Mouse (Mus musculus): ENCODE data around the gene Pth2r. TPM values are rescaled to one million over a fixed set of nuclear protein-coding genes. Genes with fewer than 3 reads are reported as not detected.

Pth2r gene
- polyA plus RNA-seq, 1 experiment from 2014 or later: not detected

- WGBS (ENCODE audit: insufficient replicate concordance): 61% methylated on average over 5 of the region's 5 CpGs
- no peaks in the 10 kb centered on the region for H3K27me3 ChIP-seq
Observed at GRCm38 (mm10) chr1:65334026-65334425, 52.2 kb downstream of the Pth2r start.

GRCm38 (mm10) chr1:65337768-65338167 lies 55.9 kb downstream of the Pth2r start:
- WGBS (ENCODE audit: insufficient replicate concordance): 54% methylated on average over 2 of the region's 2 CpGs
- Histone ChIP-seq H3K4me1 (replicated peaks) (no peaks in the 10 kb centered on the region), H3K4me3 (replicated peaks) (no peak overlapping the region), H3K9me3 (replicated peaks) (no peaks in the 10 kb centered on the region), H3K27ac (no peak overlapping the region), H3K4me2 (no peak overlapping the region), H3K36me3 (no peaks in the 10 kb centered on the region), H3K9ac (no peak overlapping the region), H3K27me3 (no peaks in the 10 kb centered on the region)
- ATAC-seq (ENCODE audit: low read depth) (no peak), DNase-seq (no peak)

More at GRCm38 (mm10) chr1:65334026-65334425, 52.2 kb downstream of the Pth2r start:
- no peaks in the 10 kb centered on the region for H3K9me3 ChIP-seq (replicated peaks)
- H3K4me1 ChIP-seq (replicated peaks): no peaks in the 10 kb centered on the region
- H3K4me3 ChIP-seq (replicated peaks): no peak overlapping the region
- H3K27ac ChIP-seq: no peak overlapping the region
- no peak overlapping the region for H3K9ac ChIP-seq
- DNase-seq (no peak), ATAC-seq (ENCODE audit: low read depth) (no peak)
- H3K36me3 ChIP-seq: no peaks in the 10 kb centered on the region
- no peak overlapping the region for H3K4me2 ChIP-seq

- ATAC-seq (ENCODE audit: low read depth) (no peak), DNase-seq (no peak)
- Histone ChIP-seq H3K9ac (no peak overlapping the region), H3K4me3 (replicated peaks) (no peak overlapping the region), H3K36me3 (no peaks in the 10 kb centered on the region), H3K4me2 (no peak overlapping the region), H3K27me3 (no peaks in the 10 kb centered on the region), H3K9me3 (replicated peaks) (no peaks in the 10 kb centered on the region), H3K27ac (no peak overlapping the region), H3K4me1 (replicated peaks) (no peaks in the 10 kb centered on the region)
- 49% methylated on average over 2 of the region's 2 CpGs for WGBS (ENCODE audit: insufficient replicate concordance)
Observed at GRCm38 (mm10) chr1:65340240-65340639, 58.4 kb downstream of the Pth2r start.

- Histone ChIP-seq H3K27me3 (no peaks in the 10 kb centered on the region), H3K4me3 (replicated peaks) (no peak overlapping the region), H3K4me2 (no peak overlapping the region), H3K27ac (no peak overlapping the region), H3K9ac (no peak overlapping the region), H3K36me3 (no peaks in the 10 kb centered on the region), H3K4me1 (replicated peaks) (no peaks in the 10 kb centered on the region), H3K9me3 (replicated peaks) (no peaks in the 10 kb centered on the region)
- ATAC-seq (ENCODE audit: low read depth) (no peak), DNase-seq (no peak)
- 58% methylated on average over 2 of the region's 2 CpGs for WGBS (ENCODE audit: insufficient replicate concordance)
Observed at GRCm38 (mm10) chr1:65352979-65353378, 71.1 kb downstream of the Pth2r start.

GRCm38 (mm10) chr1:65354153-65354552 lies 72.3 kb downstream of the Pth2r start:
- H3K27me3 ChIP-seq: no peaks in the 10 kb centered on the region
- no peaks in the 10 kb centered on the region for H3K36me3 ChIP-seq
- H3K27ac ChIP-seq: no peak overlapping the region
- DNase-seq (no peak), ATAC-seq (ENCODE audit: low read depth) (no peak)
- no peaks in the 10 kb centered on the region for H3K4me1 ChIP-seq (replicated peaks)
- no peak overlapping the region for H3K9ac ChIP-seq
- H3K4me2 ChIP-seq: no peak overlapping the region
- no peaks in the 10 kb centered on the region for H3K9me3 ChIP-seq (replicated peaks)
- H3K4me3 ChIP-seq (replicated peaks): no peak overlapping the region

- H3K4me2 ChIP-seq: no peak overlapping the region
- H3K9ac ChIP-seq: no peak overlapping the region
- no peak overlapping the region for H3K4me3 ChIP-seq (replicated peaks)
- 27% methylated on average over 15 of the region's 15 CpGs for WGBS (ENCODE audit: insufficient replicate concordance)
- H3K4me1 ChIP-seq (replicated peaks): no peaks in the 10 kb centered on the region
- H3K9me3 ChIP-seq (replicated peaks): no peaks in the 10 kb centered on the region
- ATAC-seq (ENCODE audit: low read depth) (no peak), DNase-seq (no peak)
- H3K36me3 ChIP-seq: no peaks in the 10 kb centered on the region
- no peaks in the 10 kb centered on the region for H3K27me3 ChIP-seq
- no peak overlapping the region for H3K27ac ChIP-seq
Observed at GRCm38 (mm10) chr1:65388328-65388727, 106.5 kb downstream of the Pth2r start.

- no peaks in the 10 kb centered on the region for H3K4me1 ChIP-seq (replicated peaks)
- H3K27ac ChIP-seq: no peak overlapping the region
- H3K27me3 ChIP-seq: no peaks in the 10 kb centered on the region
- no peak overlapping the region for H3K4me2 ChIP-seq
- H3K9ac ChIP-seq: no peak overlapping the region
- ATAC-seq (ENCODE audit: low read depth) (no peak), DNase-seq (no peak)
- H3K4me3 ChIP-seq (replicated peaks): no peak overlapping the region
- WGBS (ENCODE audit: insufficient replicate concordance): 89% methylated on average over 15 of the region's 15 CpGs
- H3K36me3 ChIP-seq: no peaks in the 10 kb centered on the region
- no peaks in the 10 kb centered on the region for H3K9me3 ChIP-seq (replicated peaks)
Observed at GRCm38 (mm10) chr1:65389621-65390020, 107.8 kb downstream of the Pth2r start.

GRCm38 (mm10) chr1:65407441-65407840 lies 125.6 kb downstream of the Pth2r start:
- Histone ChIP-seq H3K4me2 (no peak overlapping the region), H3K27me3 (no peaks in the 10 kb centered on the region), H3K36me3 (no peaks in the 10 kb centered on the region), H3K27ac (no peak overlapping the region), H3K9ac (no peak overlapping the region), H3K9me3 (replicated peaks) (peaks cover 3% of the 10 kb centered on the region; the same call in 1 of the 2 replicates), H3K4me1 (replicated peaks) (no peaks in the 10 kb centered on the region), H3K4me3 (replicated peaks) (no peak overlapping the region)
- ATAC-seq (ENCODE audit: low read depth) (no peak), DNase-seq (no peak)
- WGBS (ENCODE audit: insufficient replicate concordance): 68% methylated on average over 5 of the region's 5 CpGs

GRCm38 (mm10) chr1:65420909-65421308 lies 139.1 kb downstream of the Pth2r start:
- no peak for DNase-seq
- Histone ChIP-seq H3K36me3 (no peaks in the 10 kb centered on the region), H3K4me3 (replicated peaks) (no peak overlapping the region), H3K9me3 (replicated peaks) (no peaks in the 10 kb centered on the region), H3K27ac (no peak overlapping the region), H3K4me2 (no peak overlapping the region), H3K4me1 (replicated peaks) (no peaks in the 10 kb centered on the region), H3K27me3 (no peaks in the 10 kb centered on the region), H3K9ac (no peak overlapping the region)
- no peak for ATAC-seq (ENCODE audit: low read depth)
- 69% methylated on average over 2 of the region's 2 CpGs for WGBS (ENCODE audit: insufficient replicate concordance)

- H3K36me3 ChIP-seq: no peaks in the 10 kb centered on the region
- H3K9ac ChIP-seq: no peak overlapping the region
- H3K27ac ChIP-seq: no peak overlapping the region
- no peaks in the 10 kb centered on the region for H3K4me1 ChIP-seq (replicated peaks)
- H3K4me2 ChIP-seq: no peak overlapping the region
- ATAC-seq (ENCODE audit: low read depth) (no peak), DNase-seq (no peak)
- H3K4me3 ChIP-seq (replicated peaks): no peak overlapping the region
- H3K9me3 ChIP-seq (replicated peaks): no peaks in the 10 kb centered on the region
- no peaks in the 10 kb centered on the region for H3K27me3 ChIP-seq
Observed at GRCm38 (mm10) chr1:65422501-65423010, 140.7 kb downstream of the Pth2r start.

All from liver, embryonic 13.5 days (tissue).